Mouse (Mus musculus) layer of hippocampus, adult 9-10 months (tissue): Measurements from ENCODE around the gene Camta1.

Experiments used
- DNase-seq: peaks from one replicate; pipeline ENCODE4 v3.0.0; 2022; ENCODE audit warnings: low spot score

Camta1 gene

GRCm38 (mm10) chr4:151377731-151378130 lies 483.9 kb downstream of the Camta1 start:
- no peak for DNase-seq

DNA sequence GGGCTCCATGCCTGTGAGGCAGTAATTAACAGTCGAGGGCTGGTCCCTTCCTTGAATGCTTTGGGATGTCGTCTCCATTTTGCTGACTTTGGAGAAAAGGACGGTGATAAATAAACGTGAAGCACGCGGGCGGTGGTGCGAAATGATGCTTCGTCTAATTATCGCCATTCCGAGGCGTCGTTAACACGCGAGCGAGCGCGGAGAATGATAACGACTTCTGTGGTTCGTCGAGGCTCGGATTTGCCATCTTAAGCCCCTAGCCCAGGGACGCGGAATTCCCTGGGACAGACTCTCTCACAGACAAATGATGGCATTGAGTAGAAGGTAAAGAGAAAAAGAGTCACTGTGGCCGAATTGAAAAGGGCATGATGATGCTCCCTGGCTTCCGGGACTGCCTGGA lies 485.4 kb downstream of the Camta1 start:
- no peak for DNase-seq

DNA sequence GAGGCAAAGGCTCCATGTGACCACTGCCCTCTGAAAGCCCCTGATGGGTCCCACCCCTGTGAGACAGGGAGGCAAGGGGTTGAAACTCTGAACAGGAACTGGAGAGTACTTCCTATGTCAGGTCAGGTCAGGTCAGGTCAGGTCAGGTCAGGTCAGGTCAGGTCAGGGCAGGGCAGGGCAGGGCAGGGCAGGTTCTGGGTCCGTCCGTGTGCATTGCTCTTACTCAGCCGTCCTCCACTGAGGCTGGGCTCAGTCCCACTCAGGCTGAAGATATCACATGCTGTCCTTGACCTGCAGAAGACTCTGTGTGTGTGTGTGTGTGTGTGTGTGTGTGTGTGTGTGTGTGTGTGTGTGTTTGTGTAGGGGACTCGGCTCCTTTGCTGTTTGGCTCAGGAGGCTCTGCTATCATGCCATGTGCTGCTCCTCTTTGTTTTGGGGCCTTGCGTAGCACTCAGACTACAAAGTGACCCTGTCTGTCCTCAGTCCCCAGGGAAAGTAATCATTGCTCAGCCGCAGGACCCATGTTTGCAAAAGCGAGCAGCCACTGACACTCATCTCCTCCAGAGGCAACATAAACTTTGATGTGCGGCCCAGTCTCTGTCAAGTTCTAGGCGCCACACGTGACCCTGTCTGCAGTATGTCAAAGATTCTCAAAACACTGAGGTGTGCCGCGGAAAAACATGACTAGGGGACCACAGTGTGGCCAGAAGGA lies 488.7 kb downstream of the Camta1 start:
- DNase-seq, result no peak

- DNase-seq, result no peak
These were observed 494.6 kb downstream of the Camta1 start for GRCm38 (mm10) chr4:151366941-151367545.

DNA sequence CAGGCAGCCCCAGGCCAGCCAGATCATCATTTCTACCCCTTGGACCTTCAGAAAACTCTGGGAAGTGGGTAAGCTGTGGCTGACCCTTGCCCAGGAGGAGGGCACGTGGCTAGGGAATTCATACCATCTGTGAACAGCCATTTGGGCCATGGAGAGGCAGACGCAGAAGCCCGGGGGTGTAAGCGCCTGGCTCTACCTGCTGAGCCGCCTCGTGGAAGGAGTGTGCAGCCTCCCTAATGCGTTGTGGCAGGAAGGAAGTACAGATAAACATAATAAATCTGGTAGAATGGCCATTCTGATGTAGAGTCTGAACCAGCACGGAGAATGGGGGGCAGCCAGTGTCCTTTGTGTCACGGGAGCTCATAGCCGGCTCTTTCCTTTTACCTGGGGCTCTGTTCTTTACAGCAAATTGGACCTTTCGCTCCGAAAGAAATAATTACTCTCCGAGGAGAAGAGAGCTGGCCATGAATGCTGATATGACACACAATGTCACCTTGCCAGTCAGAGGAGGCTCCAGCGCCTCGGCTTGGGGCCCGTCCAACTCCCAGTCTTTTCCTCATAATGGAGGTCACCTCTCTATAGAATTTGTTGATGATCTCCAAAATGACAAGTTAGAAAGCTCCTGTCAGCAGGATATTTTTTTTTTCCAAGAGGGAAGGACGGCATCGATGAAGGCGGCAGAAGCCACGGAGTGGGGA lies 500.6 kb downstream of the Camta1 start:
- DNase-seq, result no peak

GRCm38 (mm10) chr4:151355505-151355904 lies 506.2 kb downstream of the Camta1 start:
- DNase-seq, result no peak

DNA sequence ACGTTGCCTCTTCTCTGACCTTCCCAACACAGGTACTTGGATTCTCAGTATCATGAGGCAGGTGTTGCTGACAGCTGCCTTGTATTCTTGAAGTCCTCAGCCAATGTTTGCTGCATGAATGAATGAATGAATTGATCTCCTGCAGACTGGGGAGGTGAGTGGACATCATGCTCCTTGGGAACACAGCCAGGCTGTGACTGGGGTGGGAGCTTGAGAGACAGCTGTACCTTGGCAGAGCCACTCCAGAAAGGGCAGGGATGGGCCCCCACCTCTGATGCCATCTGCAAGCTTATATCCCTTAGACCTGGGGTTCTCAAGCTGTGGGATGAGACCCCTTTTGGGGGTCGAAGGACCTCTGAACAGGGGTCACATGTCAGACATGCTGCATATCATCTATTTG lies 508.9 kb downstream of the Camta1 start:
- no peak for DNase-seq

DNA sequence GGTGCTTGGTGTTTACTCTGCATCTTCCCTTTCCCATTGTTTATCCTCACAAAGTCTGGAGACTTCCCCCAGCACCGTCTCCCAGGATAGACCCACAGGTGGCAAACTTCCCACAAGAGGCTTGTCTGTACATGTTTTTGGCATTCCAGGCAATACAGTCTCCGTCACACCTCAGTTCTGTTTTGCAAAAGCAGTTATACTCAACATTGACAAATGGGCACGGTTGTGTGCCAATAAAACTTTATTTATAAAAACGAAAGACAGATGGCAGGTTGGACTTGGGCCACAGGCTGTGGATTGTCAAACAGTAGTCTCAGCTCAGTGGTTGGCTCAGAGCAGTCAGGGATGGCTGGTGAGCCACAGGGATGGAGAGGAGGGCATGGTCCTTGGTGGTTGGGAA lies 509.4 kb downstream of the Camta1 start:
- peak; percentile 35 for DNase-seq

DNA sequence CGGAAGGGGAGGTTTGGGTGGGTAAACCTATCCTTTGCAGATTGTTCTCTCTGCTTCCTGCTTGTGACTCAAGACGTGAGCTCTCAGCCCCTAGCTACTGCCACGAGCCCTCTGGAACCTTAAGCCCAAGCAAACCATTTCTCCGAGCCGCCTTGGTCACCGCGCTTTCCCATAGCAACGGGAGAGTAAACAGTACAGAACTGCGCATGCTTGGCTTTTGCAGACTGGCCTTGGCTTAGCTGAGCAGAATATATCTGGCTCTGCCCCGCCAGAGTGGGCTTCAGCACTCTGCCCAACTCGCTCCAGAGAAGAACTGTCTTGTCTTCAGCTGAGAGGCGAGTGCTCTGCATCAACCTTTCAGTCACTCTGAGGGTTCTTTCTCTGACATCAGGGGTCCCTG lies 509.9 kb downstream of the Camta1 start:
- DNase-seq, result no peak

DNA sequence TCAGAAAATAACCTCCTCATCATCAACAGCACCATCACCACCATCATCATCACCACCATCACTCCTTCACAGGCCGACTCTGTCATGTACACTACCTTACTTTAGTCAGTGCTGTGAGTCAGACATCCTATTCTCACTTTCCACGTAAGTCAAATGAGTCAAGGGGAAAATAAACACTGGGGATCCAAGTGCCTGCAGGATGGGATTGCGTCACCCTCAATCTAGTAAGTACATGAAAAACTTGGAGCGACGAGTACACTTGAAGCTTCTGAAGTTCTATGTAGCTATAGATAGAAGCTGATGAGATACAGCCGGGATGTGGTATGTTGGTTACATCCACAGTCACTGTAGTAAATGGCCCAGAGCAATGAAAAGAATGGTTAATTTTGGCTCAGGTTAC lies 514.1 kb downstream of the Camta1 start:
- DNase-seq, result no peak

DNA sequence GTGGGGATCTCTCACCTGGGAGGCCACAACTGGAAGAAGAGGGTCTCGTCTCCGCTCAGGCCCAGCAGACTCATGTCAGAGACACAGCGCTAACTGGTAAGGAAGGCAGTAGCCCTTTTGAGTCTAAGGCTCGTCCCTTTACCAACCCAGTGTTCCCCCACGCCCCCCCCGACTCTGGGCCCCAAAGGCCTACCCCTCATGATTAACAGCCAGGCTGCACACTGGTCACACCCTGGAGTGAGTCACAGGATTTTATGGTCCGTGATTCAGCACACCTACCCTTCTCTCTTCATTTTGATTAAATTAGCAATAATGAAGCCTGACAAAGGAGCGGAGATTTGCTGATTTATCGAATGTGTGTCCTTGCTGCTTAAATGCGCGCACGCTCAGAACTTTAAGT lies 515.0 kb downstream of the Camta1 start:
- no peak for DNase-seq

DNA sequence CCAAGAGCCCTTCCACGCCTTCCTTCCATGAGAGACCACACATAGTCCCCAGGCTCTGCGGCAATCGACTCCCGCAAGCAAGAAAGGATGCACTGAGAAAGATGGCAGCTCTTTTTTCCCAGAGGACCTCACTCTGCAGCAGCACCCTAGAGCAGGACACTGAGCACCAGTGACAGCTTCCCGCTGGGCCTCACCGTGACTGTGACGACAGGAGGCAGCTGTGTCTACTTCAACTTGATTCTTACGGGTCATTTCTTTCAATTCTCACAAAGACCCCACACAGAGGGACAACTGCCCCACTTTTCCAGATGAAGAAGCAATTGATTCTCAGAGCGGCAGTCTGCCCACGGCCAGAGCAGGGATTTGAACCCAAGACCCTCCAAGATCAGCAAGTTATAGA lies 516.9 kb downstream of the Camta1 start:
- no peak for DNase-seq

- DNase-seq, result no peak
These were observed 522.3 kb downstream of the Camta1 start for GRCm38 (mm10) chr4:151339421-151339820.

- no peak for DNase-seq
These were observed 522.7 kb downstream of the Camta1 start for GRCm38 (mm10) chr4:151338931-151339330.

DNA sequence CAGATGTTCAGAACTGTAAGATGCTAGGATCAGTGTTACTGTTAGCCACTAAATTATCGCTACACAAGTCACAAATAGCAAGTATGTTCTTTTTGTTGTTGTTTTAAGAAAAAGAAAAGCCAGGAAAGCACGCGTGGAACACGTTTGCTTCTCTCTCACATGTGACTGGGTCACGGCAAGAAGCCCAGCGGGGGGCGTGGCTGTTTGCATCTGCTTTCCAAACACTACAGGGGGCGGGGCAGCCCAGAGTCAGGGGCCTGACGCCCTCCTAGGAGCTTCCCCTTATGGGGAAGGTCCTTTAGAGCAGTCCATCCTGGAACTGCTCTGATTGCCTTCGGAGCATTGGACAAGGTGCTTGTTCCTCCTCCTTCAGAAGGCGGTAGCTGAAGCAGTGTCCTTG lies 524.1 kb downstream of the Camta1 start:
- no peak for DNase-seq

DNA sequence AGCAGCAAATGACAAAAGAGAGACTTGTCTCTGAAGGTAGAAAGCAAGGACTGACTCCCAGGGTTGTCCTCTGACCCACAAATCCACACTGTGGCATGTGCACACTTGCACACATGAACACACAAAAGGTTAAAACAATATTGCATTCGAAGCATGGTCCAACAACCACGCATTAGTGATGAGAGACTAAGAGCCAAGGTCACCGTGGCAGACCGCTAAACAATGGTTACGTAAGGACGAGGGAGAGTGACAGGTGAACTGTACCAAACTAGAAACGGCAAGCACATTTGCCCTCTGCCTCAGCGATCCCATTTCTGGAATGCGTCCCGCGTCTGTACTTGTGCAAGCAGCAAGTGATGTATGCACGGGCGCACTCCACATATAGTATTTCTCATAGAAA lies 525.3 kb downstream of the Camta1 start:
- DNase-seq, result no peak

DNA sequence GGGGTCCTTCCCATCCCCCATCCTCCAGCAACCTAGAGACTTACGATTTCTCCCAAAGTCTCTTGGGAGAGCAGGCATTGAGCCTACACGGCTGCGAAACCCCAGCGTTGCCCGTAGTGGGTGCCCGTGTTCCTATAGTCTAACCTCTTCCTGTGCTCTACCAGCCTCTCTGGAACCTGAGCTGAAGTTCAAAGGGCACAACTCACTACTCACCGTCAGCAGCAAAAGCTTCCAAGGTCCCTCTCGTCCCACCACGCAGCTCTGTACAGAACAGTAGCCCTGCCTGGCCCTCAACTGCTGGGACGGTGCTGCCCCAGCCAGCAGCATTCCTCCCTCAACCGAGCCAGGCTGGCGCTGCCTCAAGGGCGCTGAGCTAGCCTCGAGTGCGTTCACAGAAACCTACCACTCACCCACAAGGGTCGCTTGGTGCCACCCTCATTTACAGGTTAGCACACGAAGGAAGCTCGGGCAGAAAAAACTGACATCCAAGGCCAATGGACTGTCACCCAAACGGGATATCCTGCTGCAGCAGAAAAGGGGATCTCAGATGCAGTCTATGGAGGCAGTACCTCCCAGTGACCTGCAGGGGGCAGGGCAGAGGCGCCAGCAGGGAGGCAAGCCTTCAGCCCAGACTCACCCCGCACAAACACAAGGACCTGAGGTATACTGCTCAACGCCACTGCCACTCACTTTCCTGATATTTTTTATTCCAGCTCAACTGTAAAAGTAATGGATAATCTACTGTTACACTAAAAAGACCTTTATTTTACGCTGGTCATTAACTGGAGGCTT lies 526.5 kb downstream of the Camta1 start:
- no peak for DNase-seq

DNA sequence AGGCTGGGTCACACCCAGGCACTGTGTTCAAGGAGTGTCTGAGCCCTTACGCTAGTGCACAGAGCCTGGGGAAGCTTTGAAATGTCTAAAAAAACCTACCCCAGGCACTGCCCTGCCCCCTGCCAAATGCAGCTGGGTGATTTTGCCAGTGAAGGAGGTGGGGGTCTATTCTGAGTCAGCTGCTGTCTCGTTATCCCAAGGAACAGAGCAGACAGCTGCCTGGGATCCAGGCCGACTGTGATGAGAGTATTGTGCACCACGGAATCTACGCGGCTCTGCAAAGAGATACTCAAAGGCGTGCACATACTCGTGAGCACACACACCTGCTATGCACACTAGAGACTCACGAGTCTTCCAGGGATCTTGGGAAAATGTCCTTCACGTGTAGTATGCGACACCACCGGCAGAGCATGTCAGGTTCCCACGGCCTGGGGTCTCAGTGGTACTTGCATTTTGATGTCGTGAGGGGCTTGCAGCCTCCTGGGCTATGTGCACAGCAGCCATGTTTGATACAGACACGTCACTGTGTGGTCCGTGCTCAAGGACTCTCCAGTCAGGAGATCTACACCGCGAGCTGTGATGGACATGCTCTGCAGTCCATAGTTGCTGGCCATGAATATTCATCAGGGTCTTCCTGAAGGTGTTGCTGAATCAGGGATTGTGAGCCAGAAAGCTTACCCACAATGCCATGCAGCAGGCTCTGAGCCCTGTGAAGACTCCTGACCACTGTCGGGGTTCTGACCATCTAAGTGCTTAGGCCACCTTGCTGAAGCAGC lies 529.4 kb downstream of the Camta1 start:
- no peak for DNase-seq

DNA sequence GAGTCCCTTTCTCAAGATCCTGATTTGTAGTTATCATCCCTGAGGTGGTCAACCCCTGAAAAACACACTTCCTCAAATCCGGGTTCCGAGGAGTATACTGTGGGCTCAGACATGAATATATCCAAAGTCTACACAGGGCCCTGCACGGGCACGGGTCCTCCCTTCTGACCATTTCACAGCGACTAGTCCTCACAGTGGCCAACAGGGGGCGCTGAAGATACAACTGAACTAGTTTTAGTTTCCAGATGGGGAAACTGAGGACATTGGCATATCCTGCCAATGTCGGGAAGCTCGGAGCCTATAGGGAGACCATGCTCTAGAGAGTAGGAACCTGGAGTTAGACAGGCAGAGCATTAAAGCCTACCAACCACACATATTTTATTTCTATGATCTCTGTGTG lies 530.7 kb downstream of the Camta1 start:
- DNase-seq, result no peak

DNA sequence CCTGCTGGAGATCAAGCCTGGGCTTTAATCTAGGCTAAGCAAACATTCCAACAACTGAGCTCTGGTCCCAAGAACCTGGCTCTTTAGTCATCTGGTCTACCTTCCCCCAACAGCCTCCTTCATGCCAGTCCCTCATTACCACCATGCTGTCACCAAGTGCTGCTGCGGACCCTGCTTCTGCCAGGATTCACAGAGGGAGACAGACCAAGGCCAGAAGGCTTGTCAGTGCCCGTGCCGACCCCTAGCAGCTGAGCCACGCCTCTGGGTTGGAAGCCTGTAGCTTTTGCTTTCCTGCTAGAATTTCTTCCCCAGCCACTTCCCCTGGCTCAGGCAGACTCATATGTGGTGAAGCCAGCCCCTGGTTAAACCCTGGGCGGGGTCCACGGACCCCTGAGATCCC lies 533.6 kb downstream of the Camta1 start:
- DNase-seq, result no peak

DNA sequence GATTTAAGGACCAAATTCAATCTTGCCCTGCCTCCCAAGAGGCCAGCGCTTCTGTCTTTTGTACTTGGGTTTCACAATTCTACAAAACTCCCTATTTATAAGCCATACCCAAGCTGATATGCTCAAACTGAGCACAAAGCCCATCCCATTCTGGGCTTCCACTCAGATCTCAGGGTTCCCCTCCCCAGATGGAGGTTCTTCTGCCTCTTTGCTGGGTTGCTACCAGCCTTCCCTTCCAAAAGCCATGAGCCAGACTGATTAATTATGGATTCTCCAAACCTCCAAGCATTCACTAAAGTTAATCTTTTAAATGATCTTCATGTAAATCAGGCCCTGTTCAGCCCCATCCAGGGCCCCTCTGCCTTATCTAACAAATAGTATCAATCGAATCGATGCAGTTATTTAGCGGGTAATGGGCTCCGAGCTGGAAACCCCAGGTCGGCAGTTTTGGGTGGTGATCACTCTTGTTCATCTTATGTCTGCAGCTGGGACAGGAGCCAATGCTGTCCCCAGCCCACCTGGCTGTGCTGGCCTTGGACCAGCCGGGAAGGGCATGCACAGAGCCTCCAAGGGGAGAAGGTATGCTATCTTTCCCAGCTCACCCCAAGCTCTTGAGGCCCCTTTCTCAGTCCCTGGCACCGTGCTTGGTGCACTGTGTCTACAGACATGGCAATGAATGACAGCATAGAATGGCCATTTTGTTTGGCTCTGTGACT lies 534.5 kb downstream of the Camta1 start:
- DNase-seq, result no peak
